Mouse (Mus musculus) ES-Bruce4 (cell line): ENCODE data around the gene Trim71. TPM values are rescaled to one million over a fixed set of nuclear protein-coding genes. Genes with fewer than 3 reads are reported as not detected.
"Not testable (repeated sequence)": the region's sequence is repeated elsewhere in the genome, so short reads cannot be mapped to it uniquely, and the experiment has no call there.

Source experiments
- H3K27ac ChIP-seq: 2 replicates; pipeline ENCODE4 v1.5.1; 2012; ENCODE audit warnings: low read length, inconsistent platforms; ENCODE audit not compliant: insufficient read depth
- H3K27me3 ChIP-seq: 2 replicates; pipeline ENCODE4 v1.6.1; 2012; ENCODE audit warnings: mild to moderate bottlenecking, low read length, inconsistent platforms; ENCODE audit not compliant: control insufficient read depth, poor library complexity, insufficient read depth, severe bottlenecking
- H3K36me3 ChIP-seq: 2 replicates; pipeline ENCODE4 v1.6.1; 2012; ENCODE audit warnings: inconsistent platforms, mild to moderate bottlenecking, low read length, moderate library complexity; ENCODE audit not compliant: control insufficient read depth, poor library complexity, insufficient read depth, severe bottlenecking
- H3K4me1 ChIP-seq: one replicate; pipeline ENCODE4 v1.8.1; 2011; ENCODE audit warnings: low read length; ENCODE audit not compliant: control insufficient read depth, insufficient read depth
- H3K4me3 ChIP-seq: 2 replicates; pipeline ENCODE4 v1.5.1; 2011; ENCODE audit warnings: low read depth, mild to moderate bottlenecking, low read length
- H3K9ac ChIP-seq: 2 replicates; pipeline ENCODE4 v1.6.1; 2012; ENCODE audit warnings: low read depth, mild to moderate bottlenecking, inconsistent platforms; ENCODE audit not compliant: poor library complexity, severe bottlenecking
- H3K9me3 ChIP-seq: replicated peaks from 2 replicates; pipeline ENCODE4 v1.6.1; 2012; ENCODE audit warnings: mild to moderate bottlenecking, low read length, inconsistent platforms; ENCODE audit not compliant: control insufficient read depth, poor library complexity, insufficient read depth, severe bottlenecking
- CTCF ChIP-seq: IDR thresholded peaks from one replicate; pipeline ENCODE4 v1.8.1; 2011; ENCODE audit warnings: low read depth, low read length
- EP300 ChIP-seq: IDR thresholded peaks from 2 replicates; pipeline ENCODE4 v1.6.1; 2011; ENCODE audit warnings: low read depth, low read length; ENCODE audit not compliant: insufficient read depth
- POLR2A ChIP-seq: IDR thresholded peaks from one replicate; pipeline ENCODE4 v1.8.1; 2011; ENCODE audit warnings: low read length; ENCODE audit not compliant: insufficient read depth
- polyA plus RNA-seq: library from polyadenylated mRNA; stranded (reverse); fragments of >200 nt; gene quantifications from 2 replicates; pipeline ENCODE4 v1.2.4, GENCODE M21; 2011; ENCODE audit warnings: low read depth; ENCODE audit not compliant: missing spikeins, insufficient read depth, insufficient read length

Gene Trim71
- polyA plus RNA-seq, 1 experiment, result 120 TPM

DNA sequence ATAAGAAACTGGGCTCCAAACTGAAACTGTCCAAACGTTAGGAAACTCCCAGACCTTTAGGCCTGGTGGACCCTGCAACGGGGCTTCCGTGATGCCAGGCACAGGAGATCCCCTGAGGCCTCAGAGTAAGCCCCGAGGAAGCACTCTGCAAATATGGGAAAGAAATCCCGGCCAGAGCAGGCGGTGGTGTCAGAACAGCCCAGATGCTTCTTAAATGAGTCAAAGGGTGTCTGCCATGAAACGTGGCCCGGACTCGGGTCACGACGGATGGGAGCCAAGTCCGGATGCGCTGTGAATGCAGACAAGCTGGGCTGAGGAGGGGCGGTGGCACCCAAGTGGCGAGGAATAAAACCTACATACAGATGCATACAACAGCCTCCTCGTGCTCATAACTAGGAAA, 37.1 kb downstream of the Trim71 start:
- H3K4me3 ChIP-seq, result peak overlapping the region; percentile 52
- no peak for TF ChIP-seq CTCF
- TF ChIP-seq POLR2A, result no peak
- peak; percentile 93 for TF ChIP-seq EP300
- H3K36me3 ChIP-seq, result peaks cover 19% of the 10 kb centered on the region
- peaks cover 3% of the 10 kb centered on the region for H3K4me1 ChIP-seq
- no peaks in the 10 kb centered on the region for H3K9me3 ChIP-seq
- H3K9ac ChIP-seq, result peak overlapping the region; percentile 69
- H3K27ac ChIP-seq, result peak overlapping the region; percentile 90
- H3K27me3 ChIP-seq, result no peaks in the 10 kb centered on the region

DNA sequence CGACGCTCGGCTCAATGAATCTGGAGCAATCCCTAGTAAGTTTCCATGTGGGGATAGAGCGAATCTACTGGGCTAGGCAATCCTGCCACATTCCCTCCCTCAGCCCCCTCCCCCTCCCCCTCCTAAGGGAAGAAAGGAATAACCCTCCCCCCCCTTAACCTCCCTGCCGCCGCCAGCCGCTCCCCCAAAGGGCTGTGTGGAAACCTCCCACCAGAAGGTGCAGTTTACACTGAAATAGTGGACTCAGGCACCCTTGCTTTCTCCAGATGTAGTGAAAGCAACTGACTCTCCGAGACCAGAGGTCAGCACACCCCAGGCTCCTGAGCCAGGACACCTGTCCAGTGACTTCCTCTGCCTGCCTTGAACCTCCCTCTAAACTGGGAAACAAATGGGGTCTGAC, 37.6 kb downstream of the Trim71 start:
- Histone ChIP-seq H3K27ac (peak overlapping the region; percentile 90), H3K36me3 (peaks cover 19% of the 10 kb centered on the region), H3K4me1 (peaks cover 2% of the 10 kb centered on the region), H3K9me3 (no peaks in the 10 kb centered on the region), H3K27me3 (no peaks in the 10 kb centered on the region), H3K9ac (peak overlapping the region; percentile 69), H3K4me3 (peak overlapping the region; percentile 52)
- no peak for TF ChIP-seq POLR2A
- no peak for TF ChIP-seq EP300
- TF ChIP-seq CTCF, result no peak

DNA sequence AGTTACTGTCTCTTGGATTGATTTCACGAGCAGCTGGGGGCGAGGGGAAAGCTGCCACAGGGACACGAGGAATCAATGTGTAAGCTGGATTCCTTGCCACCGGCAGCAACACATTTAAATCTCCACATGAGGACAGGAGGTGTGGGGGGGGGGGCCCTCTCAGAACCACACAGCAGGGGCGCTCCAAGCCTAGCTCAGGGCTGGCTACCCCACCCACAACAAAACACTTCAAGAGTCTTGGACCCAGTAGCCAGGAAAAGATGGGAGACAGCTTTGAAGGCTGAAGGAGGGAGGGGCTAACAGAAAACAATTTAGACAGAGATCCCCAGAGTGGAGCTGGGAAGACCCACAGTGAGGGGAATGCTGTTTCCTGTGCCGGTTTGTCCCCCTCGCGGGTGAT, 38.3 kb downstream of the Trim71 start:
- TF ChIP-seq CTCF, result no peak
- no peak for TF ChIP-seq POLR2A
- TF ChIP-seq EP300, result no peak
- H3K4me1 ChIP-seq, result no peaks in the 10 kb centered on the region
- no peaks in the 10 kb centered on the region for H3K27me3 ChIP-seq
- H3K27ac ChIP-seq, result peak overlapping the region; percentile 84
- peak overlapping the region; percentile 18 for H3K4me3 ChIP-seq
- peak overlapping the region; percentile 69 for H3K9ac ChIP-seq
- H3K36me3 ChIP-seq, result peaks cover 19% of the 10 kb centered on the region
- no peaks in the 10 kb centered on the region for H3K9me3 ChIP-seq

DNA sequence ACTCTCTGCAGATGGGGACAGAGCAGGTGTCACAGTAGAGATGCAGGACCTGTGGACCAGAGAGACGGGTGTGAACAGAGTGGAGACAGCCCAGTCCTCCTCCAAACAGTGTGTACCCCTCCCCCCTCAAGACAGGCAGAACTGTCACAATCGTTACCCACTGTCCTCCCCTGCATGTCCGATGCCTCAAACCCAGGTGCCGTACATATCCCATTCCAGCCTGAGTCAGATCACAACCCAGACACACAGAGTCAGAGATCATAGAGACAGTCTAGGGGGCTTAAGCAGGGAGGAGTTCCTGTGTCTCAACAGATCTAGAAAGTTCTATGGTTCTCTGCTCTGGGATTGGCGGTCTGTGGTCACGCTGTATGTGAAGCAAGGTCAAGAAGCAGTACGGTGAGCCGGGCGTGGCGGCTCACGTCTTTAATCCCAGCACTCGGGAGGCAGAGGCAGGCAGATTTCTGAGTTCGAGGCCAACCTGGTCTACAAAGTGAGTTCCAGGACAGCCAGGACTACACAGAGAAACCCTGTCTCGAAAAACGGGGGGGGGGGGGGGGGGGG, 39.0 kb downstream of the Trim71 start:
- TF ChIP-seq CTCF (no peak), POLR2A (no peak), EP300 (no peak)
- H3K27me3 ChIP-seq, result no peaks in the 10 kb centered on the region
- H3K36me3 ChIP-seq, result peaks cover 19% of the 10 kb centered on the region
- H3K4me1 ChIP-seq, result no peaks in the 10 kb centered on the region
- no peak overlapping the region for H3K4me3 ChIP-seq
- no peaks in the 10 kb centered on the region for H3K9me3 ChIP-seq
- H3K27ac ChIP-seq, result no peak overlapping the region
- peak overlapping the region; percentile 69 for H3K9ac ChIP-seq

DNA sequence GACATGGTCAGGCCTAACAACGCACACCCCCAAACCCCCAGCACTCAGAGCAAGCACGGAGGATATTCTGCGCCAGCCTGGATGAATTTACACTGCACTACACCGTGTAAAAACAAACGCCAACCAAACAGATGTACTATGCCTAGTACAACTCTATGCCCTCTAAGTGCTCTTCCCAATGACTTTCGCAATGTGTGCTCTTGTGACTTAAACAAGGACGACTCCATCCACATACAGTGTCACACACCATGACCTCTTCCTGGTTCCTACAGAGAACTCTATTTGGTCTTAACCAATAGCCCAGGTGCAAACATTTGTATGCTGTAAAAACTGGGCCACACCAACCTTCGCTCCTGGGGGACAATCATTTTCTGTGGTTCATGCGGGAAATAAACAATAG, 41.7 kb downstream of the Trim71 start:
- H3K9me3 ChIP-seq, result no peaks in the 10 kb centered on the region
- no peaks in the 10 kb centered on the region for H3K4me1 ChIP-seq
- TF ChIP-seq EP300 (no peak), POLR2A (no peak), CTCF (no peak)
- H3K4me3 ChIP-seq, result no peak overlapping the region
- H3K27me3 ChIP-seq, result no peaks in the 10 kb centered on the region
- peaks cover 19% of the 10 kb centered on the region for H3K36me3 ChIP-seq
- H3K9ac ChIP-seq, result no peak overlapping the region
- H3K27ac ChIP-seq, result peak overlapping the region; percentile 10; the same call in 1 of the 2 replicates

DNA sequence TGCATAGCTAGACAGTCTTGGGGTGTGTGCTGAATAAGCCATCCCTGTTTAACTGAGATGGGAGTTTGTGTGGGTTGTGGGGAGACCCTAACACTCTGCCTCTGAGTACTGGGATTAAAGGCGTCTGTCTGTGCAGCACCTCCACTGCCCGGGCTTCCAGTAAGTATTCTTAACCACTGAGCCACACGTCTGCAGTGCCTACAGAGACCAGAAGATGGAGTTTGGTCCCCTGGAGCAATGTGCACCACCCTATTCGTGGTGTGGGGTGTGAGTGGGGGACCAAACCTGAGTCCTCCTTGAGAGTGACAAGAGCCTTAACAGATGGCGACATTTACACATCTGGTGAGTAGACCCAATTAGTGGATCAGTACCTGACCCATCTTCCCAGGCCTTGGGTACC, 42.1 kb downstream of the Trim71 start:
- Histone ChIP-seq H3K9me3 (no peaks in the 10 kb centered on the region), H3K4me1 (peaks cover 2% of the 10 kb centered on the region), H3K27ac (peak overlapping the region; percentile 10; the same call in 1 of the 2 replicates), H3K36me3 (peaks cover 19% of the 10 kb centered on the region), H3K4me3 (no peak overlapping the region), H3K9ac (no peak overlapping the region), H3K27me3 (no peaks in the 10 kb centered on the region)
- TF ChIP-seq CTCF (peak; percentile 23), POLR2A (no peak)

DNA sequence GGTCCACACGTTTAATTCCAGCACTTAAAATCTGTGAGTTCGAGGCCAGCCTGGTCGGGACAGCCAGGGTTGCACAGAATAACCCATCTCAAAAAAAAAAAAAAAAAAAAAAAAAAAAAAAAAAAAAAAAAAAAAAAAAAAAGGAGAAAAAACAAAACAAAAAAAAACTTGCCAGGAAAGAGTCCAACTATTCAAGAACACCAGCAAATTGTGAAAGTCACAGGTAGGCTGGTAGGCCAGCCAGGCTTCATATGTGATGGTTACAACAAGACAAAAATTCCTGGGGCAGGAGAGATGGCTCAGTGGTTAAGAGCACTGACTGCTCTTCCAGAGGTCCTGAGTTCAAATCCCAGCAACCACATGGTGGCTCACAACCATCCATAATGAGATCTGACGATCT, 43.6 kb downstream of the Trim71 start:
- not testable (repeated sequence) for H3K27ac ChIP-seq, H3K27me3 ChIP-seq, H3K4me3 ChIP-seq, H3K4me1 ChIP-seq, H3K9me3 ChIP-seq, H3K9ac ChIP-seq
- H3K36me3 ChIP-seq, result peaks cover 19% of the 10 kb centered on the region
